Mouse (Mus musculus): ENCODE data around the gene Ldb2.

GRCm38 (mm10) chr5:44768472-44768871 lies 31.0 kb downstream of the Ldb2 start:
- TF ChIP-seq CTCF (conservative IDR thresholded peaks at IDR 0.05; ENCODE audit: low read length) (no peak), POU5F1 (IDR thresholded peaks at IDR 0.05; ENCODE audit: borderline replicate concordance, low read length) (no peak), NANOG (IDR thresholded peaks at IDR 0.05; ENCODE audit: borderline replicate concordance, low read length) (no peak)
